23 mouse cellular contexts compared by ENCODE assay signal in genomic region chr2:125666668-125667067, GRCm38 (mm10). TPM values are rescaled to one million over a fixed set of nuclear protein-coding genes. Genes with fewer than 3 reads are reported as not detected.
A peak's percentile ranks its signal among the peaks of the same experiment; 100 is the strongest.
DNase-seq lines count a peak whose midpoint lies in the region; ATAC-seq and TF ChIP-seq lines count a peak whose summit lies in the region.
"Had no signal": no experiment of that assay in that cellular context is flagged by ENCODE, and none has a peak within 500 bp of the region (broad histone marks: within the 10 kb centered on the region; RNA-seq: fewer than 3 reads in every experiment).

No protein-coding gene starts in this region.

- H3K9ac ChIP-seq in liver, embryonic 15.5 days, result no peak overlapping the region
- no peak overlapping the region for H3K9ac ChIP-seq in neural tube, embryonic 15.5 days (replicated peaks)
- H3K9ac ChIP-seq: forebrain, embryonic 12.5 days; lung, embryonic 14.5 days; neural tube, embryonic 12.5 days; stomach, embryonic 15.5 days had no signal

- peak; percentile 53 for ATAC-seq in erythroblast, adult 5-6 weeks (replicated peaks; ENCODE audit: low FRiP score, poor library complexity, severe bottlenecking)
- peak; percentile 40 for ATAC-seq in liver, embryonic 15.5 days (ENCODE audit: insufficient read depth)
- ATAC-seq in inflammation-experienced regulatory T-cells, adult 6 months, result no peak
- no peak for ATAC-seq in neural tube, embryonic 15.5 days (ENCODE audit: low FRiP score)
- ATAC-seq: hindbrain, postnatal 0 days had no signal

- H3K4me3 ChIP-seq in liver, embryonic 15.5 days (replicated peaks), result no peak overlapping the region
- no peak overlapping the region for H3K4me3 ChIP-seq in left cerebral cortex, adult 2 months
- no peak overlapping the region for H3K4me3 ChIP-seq in neural tube, embryonic 15.5 days (replicated peaks)
- H3K4me3 ChIP-seq: forebrain, embryonic 12.5 days; layer of hippocampus, adult 2 months; neural tube, embryonic 12.5 days; stomach, embryonic 15.5 days had no signal

- no peaks in the 10 kb centered on the region for H3K36me3 ChIP-seq in liver, embryonic 15.5 days (replicated peaks)
- H3K36me3 ChIP-seq in neural tube, embryonic 15.5 days, result no peaks in the 10 kb centered on the region
- H3K36me3 ChIP-seq: forebrain, embryonic 12.5 days; neural tube, embryonic 12.5 days; stomach, embryonic 15.5 days had no signal

- TF ChIP-seq CTCF in left cerebral cortex, adult 2 months (IDR thresholded peaks at IDR 0.05), result no peak

- intact Hi-C loops in left cerebral cortex, adult 2 months (cut with DNase I), result no loop called here

- no peaks in the 10 kb centered on the region for H3K27me3 ChIP-seq in liver, embryonic 15.5 days
- no peaks in the 10 kb centered on the region for H3K27me3 ChIP-seq in neural tube, embryonic 15.5 days (replicated peaks)
- H3K27me3 ChIP-seq: forebrain, embryonic 12.5 days; neural tube, embryonic 12.5 days; stomach, embryonic 15.5 days had no signal

- WGBS in liver, embryonic 15.5 days (ENCODE audit: insufficient replicate concordance), result 20% methylated on average over 4 of the region's 4 CpGs
- 81% methylated on average over 4 of the region's 4 CpGs for WGBS in neural tube, embryonic 15.5 days

- H3K9me3 ChIP-seq in liver, embryonic 15.5 days (replicated peaks), result no peaks in the 10 kb centered on the region
- H3K9me3 ChIP-seq in neural tube, embryonic 15.5 days (replicated peaks), result no peaks in the 10 kb centered on the region
- H3K9me3 ChIP-seq: forebrain, embryonic 12.5 days; neural tube, embryonic 12.5 days; stomach, embryonic 15.5 days had no signal

- peak overlapping the region; percentile 46; the same call in 1 of the 2 replicates for H3K4me2 ChIP-seq in liver, embryonic 15.5 days
- H3K4me2 ChIP-seq in neural tube, embryonic 15.5 days, result no peak overlapping the region
- H3K4me2 ChIP-seq: forebrain, embryonic 12.5 days; lung, embryonic 14.5 days; midbrain, embryonic 11.5 days; neural tube, embryonic 12.5 days; stomach, embryonic 15.5 days had no signal

- peak; percentile 26 to 70 for DNase-seq in spleen, postnatal 10 days (ENCODE audit: low spot score in 2 of 2)
- DNase-seq in spleen, adult 18-20 months, result no peak
- no peak for DNase-seq in left cerebral cortex, adult 2 months (ENCODE audit: extremely low spot score in 1 of 2, low spot score in 2 of 2)
- no peak for DNase-seq in gastrocnemius, postnatal 25 days
- DNase-seq: adrenal gland, adult 2 months; cerebellum, adult 11 months; cerebellum, postnatal 25 days; kidney, postnatal 10 days; lung, embryonic 14.5 days; right cerebral cortex, adult 18-20 months; thymus, adult 18-20 months; thymus, postnatal 4 days had no signal

- peak overlapping the region; percentile 74 for H3K27ac ChIP-seq in liver, embryonic 15.5 days (replicated peaks)
- H3K27ac ChIP-seq in left cerebral cortex, adult 2 months, result no peak overlapping the region
- H3K27ac ChIP-seq in neural tube, embryonic 15.5 days (replicated peaks), result no peak overlapping the region
- H3K27ac ChIP-seq: forebrain, embryonic 12.5 days; hindbrain, postnatal 0 days; layer of hippocampus, adult 2 months; neural tube, embryonic 12.5 days; stomach, embryonic 15.5 days had no signal

- peaks cover 67% of the 10 kb centered on the region for H3K4me1 ChIP-seq in liver, embryonic 15.5 days (replicated peaks)
- 0 out of 2 replicates have a peak, but pooled peaks cover 3% of the 10 kb centered on the region for H3K4me1 ChIP-seq in neural tube, embryonic 15.5 days
- H3K4me1 ChIP-seq: forebrain, embryonic 12.5 days; neural tube, embryonic 12.5 days; stomach, embryonic 15.5 days had no signal

RNA-seq across cellular contexts. Expression of gene Eid1, which starts 6.2 kb away (rescaled TPM):
- 32.4 and 46.3 TPM in 2 replicates for total RNA-seq in erythroblast, adult 5-6 weeks (2015; ENCODE audit: low replicate concordance)
- 39.1 and 39.9 TPM in 2 replicates for total RNA-seq in erythroblast, adult 5-6 weeks (2017; ENCODE audit: low replicate concordance)
- polyA plus RNA-seq in liver, embryonic 15.5 days (2015; fragmentation: Nextera tagmentation; extraction: Ambion mirVana), result 34.4 and 37.1 TPM in 2 replicates
- total RNA-seq in left cerebral cortex, adult 2 months (2021), result 100 to 1,000 TPM; 209 to 229 TPM
- polyA plus RNA-seq in inflammation-experienced regulatory T-cells, adult 6 months (2017; shearing (Covaris generic)), result 1 to 10 TPM; 6.8 to 7.4 (median 6.8) TPM
- total RNA-seq in gastrocnemius, postnatal 25 days (2021), result 10 to 100 TPM; 27.8 to 35.7 TPM
- polyA plus RNA-seq in neural tube, embryonic 15.5 days (2015; fragmentation: Nextera tagmentation; extraction: Ambion mirVana), result 342 and 377 TPM in 2 replicates

RNA-seq across cellular contexts. Expression of gene Cep152, which starts 41.8 kb away (rescaled TPM):
- total RNA-seq in erythroblast, adult 5-6 weeks (2015; ENCODE audit: low replicate concordance), result 2.1 and 3.8 TPM in 2 replicates
- total RNA-seq in erythroblast, adult 5-6 weeks (2017; ENCODE audit: low replicate concordance), result 11.1 and 18.4 TPM in 2 replicates
- polyA plus RNA-seq in liver, embryonic 15.5 days (2015; fragmentation: Nextera tagmentation; extraction: Ambion mirVana), result 4.2 and 4.5 TPM in 2 replicates
- 1 to 10 TPM; 2.6 TPM for total RNA-seq in left cerebral cortex, adult 2 months (2021)
- polyA plus RNA-seq in inflammation-experienced regulatory T-cells, adult 6 months (2017; shearing (Covaris generic)), result 1 to 10 TPM; 5.0 to 5.8 (median 5.8) TPM
- 1 to 10 TPM; 1.1 TPM for total RNA-seq in gastrocnemius, postnatal 25 days (2021)
- polyA plus RNA-seq in neural tube, embryonic 15.5 days (2015; fragmentation: Nextera tagmentation; extraction: Ambion mirVana), result 2.1 and 2.8 TPM in 2 replicates

RNA-seq across cellular contexts. Expression of gene Shc4, which starts 57.3 kb away (rescaled TPM):
- 0.38 and 1.3 TPM in 2 replicates for total RNA-seq in erythroblast, adult 5-6 weeks (2015; ENCODE audit: low replicate concordance)
- total RNA-seq in erythroblast, adult 5-6 weeks (2017; ENCODE audit: low replicate concordance), result 1.1 and 2.7 TPM in 2 replicates
- 0.74 and 0.83 TPM in 2 replicates for polyA plus RNA-seq in liver, embryonic 15.5 days (2015; fragmentation: Nextera tagmentation; extraction: Ambion mirVana)
- 1 to 10 TPM; 4.6 to 5.5 TPM for total RNA-seq in left cerebral cortex, adult 2 months (2021)
- polyA plus RNA-seq in inflammation-experienced regulatory T-cells, adult 6 months (2017; shearing (Covaris generic)), result under 1 TPM in 1 of 3 experiments, not detected in 2; 0.19 TPM
- 1 to 10 TPM; 1.9 to 2.0 TPM for total RNA-seq in gastrocnemius, postnatal 25 days (2021)
- 4.3 and 4.6 TPM in 2 replicates for polyA plus RNA-seq in neural tube, embryonic 15.5 days (2015; fragmentation: Nextera tagmentation; extraction: Ambion mirVana)
- total RNA-seq: monocyte, adult 5-6 weeks had no signal

Comparison
In these comparisons a context has a peak if more than half of its experiments do, and no peak if none do; other contexts are left out.
1. DNase-seq: peak in spleen, postnatal 10 days (2 of 2); none in spleen, adult 18-20 months (0 of 2), left cerebral cortex, adult 2 months (0 of 2) and gastrocnemius, postnatal 25 days (single experiment).
2. ATAC-seq: peak in erythroblast, adult 5-6 weeks (single experiment) and liver, embryonic 15.5 days (single experiment); none in inflammation-experienced regulatory T-cells, adult 6 months (single experiment) and neural tube, embryonic 15.5 days (single experiment).
3. RNA of gene Eid1, which starts 6.2 kb away (total RNA-seq): 209 to 229 TPM in left cerebral cortex, adult 2 months; 32.4 to 46.3 TPM in erythroblast, adult 5-6 weeks and 27.8 to 35.7 TPM in gastrocnemius, postnatal 25 days; every median in the first group is over 4 times any median in the second.